Mouse (Mus musculus): ENCODE data around the gene Setd1b. TPM values are rescaled to one million over a fixed set of nuclear protein-coding genes. Genes with fewer than 3 reads are reported as not detected.
"Not testable (repeated sequence)": the region's sequence is repeated elsewhere in the genome, so short reads cannot be mapped to it uniquely, and the experiment has no call there.

Gene Setd1b
- polyA plus RNA-seq, 2 experiments = 2.7 to 3.3 TPM

GRCm38 (mm10) chr5:123201987-123202386 is 60.0 kb downstream of the Setd1b start:
- TF ChIP-seq EP300 (IDR thresholded peaks at IDR 0.05; ENCODE audit: low read depth) (peak; percentile 52), CTCF (IDR thresholded peaks at IDR 0.05; ENCODE audit: low read depth) (no peak)
- H3K4me2 ChIP-seq (ENCODE audit: low read depth) = peak overlapping the region; percentile 13
- ATAC-seq (ENCODE audit: insufficient read depth) (peak; percentile 63), DNase-seq (ENCODE audit: low read depth in 3 of 3, low spot score in 3 of 3) (no peak)
- H3K27me3 ChIP-seq (ENCODE audit: control insufficient read depth, insufficient read depth, low read length) = no peaks in the 10 kb centered on the region
- no peak overlapping the region for H3K4me3 ChIP-seq (ENCODE audit: insufficient read depth in 1 of 2, low read depth in 2 of 2, low read length in 2 of 2)
- peak overlapping the region; percentile 75 for H3K27ac ChIP-seq
- peaks cover 22 to 24% of the 10 kb centered on the region in 2 experiments for H3K4me1 ChIP-seq (replicated peaks; ENCODE audit: control insufficient read depth in 2 of 2, insufficient read depth in 2 of 2, low read length in 1 of 2)
- no peaks in the 10 kb centered on the region for H3K9me3 ChIP-seq (ENCODE audit: control insufficient read depth, low read length)
- WGBS (ENCODE audit: insufficient replicate concordance) = 39% methylated on average over 5 of the region's 5 CpGs
- no peaks in the 10 kb centered on the region for H3K36me3 ChIP-seq (replicated peaks; ENCODE audit: control insufficient read depth, insufficient read depth, low read depth)
- H3K9ac ChIP-seq (replicated peaks) = no peak overlapping the region

- H3K9ac ChIP-seq (replicated peaks); H3K36me3 ChIP-seq (replicated peaks; ENCODE audit: control insufficient read depth, insufficient read depth, low read depth); H3K9me3 ChIP-seq (ENCODE audit: control insufficient read depth, low read length); H3K4me3 ChIP-seq (ENCODE audit: insufficient read depth in 1 of 2, low read depth in 2 of 2, low read length in 2 of 2); ATAC-seq (ENCODE audit: insufficient read depth); DNase-seq (ENCODE audit: low read depth in 3 of 3, low spot score in 3 of 3); H3K4me2 ChIP-seq (ENCODE audit: low read depth); H3K27me3 ChIP-seq (ENCODE audit: control insufficient read depth, insufficient read depth, low read length); H3K27ac ChIP-seq: not testable (repeated sequence)
- peaks cover 22 to 24% of the 10 kb centered on the region in 2 experiments for H3K4me1 ChIP-seq (replicated peaks; ENCODE audit: control insufficient read depth in 2 of 2, insufficient read depth in 2 of 2, low read length in 1 of 2)
- 42% methylated on average over 3 of the region's 4 CpGs for WGBS (ENCODE audit: insufficient replicate concordance)
- TF ChIP-seq CTCF (IDR thresholded peaks at IDR 0.05; ENCODE audit: low read depth) = peak; percentile 61
Observed at GRCm38 (mm10) chr5:123202771-123203170, 60.8 kb downstream of the Setd1b start.

GRCm38 (mm10) chr5:123203591-123203990 is 61.6 kb downstream of the Setd1b start:
- H3K36me3 ChIP-seq (replicated peaks; ENCODE audit: control insufficient read depth, insufficient read depth, low read depth); H3K4me3 ChIP-seq (ENCODE audit: insufficient read depth in 1 of 2, low read depth in 2 of 2, low read length in 2 of 2); DNase-seq (ENCODE audit: low read depth in 3 of 3, low spot score in 3 of 3); H3K4me2 ChIP-seq (ENCODE audit: low read depth); H3K9ac ChIP-seq (replicated peaks); H3K27ac ChIP-seq; ATAC-seq (ENCODE audit: insufficient read depth); H3K9me3 ChIP-seq (ENCODE audit: control insufficient read depth, low read length); H3K27me3 ChIP-seq (ENCODE audit: control insufficient read depth, insufficient read depth, low read length): not testable (repeated sequence)
- WGBS (ENCODE audit: insufficient replicate concordance) = 75% methylated on average over 7 of the region's 7 CpGs
- H3K4me1 ChIP-seq (replicated peaks; ENCODE audit: control insufficient read depth in 2 of 2, insufficient read depth in 2 of 2, low read length in 1 of 2) = peaks cover 22% of the 10 kb centered on the region in 2 experiments

Other genes starting within 250 kb of the Setd1b start
- 8.1 and 10.0 TPM in 2 replicates for gene Kdm2b, start 152.4 kb upstream of the Setd1b start, polyA plus RNA-seq (2012; rRNA removed)
- 11.7 and 12.3 TPM in 2 replicates for gene Kdm2b, start 152.4 kb upstream of the Setd1b start, polyA plus RNA-seq (2014; fragmentation: Nextera tagmentation; extraction: Ambion mirVana)
- gene Orai1, start 127.1 kb upstream of the Setd1b start, polyA plus RNA-seq (2012; rRNA removed) = 7.4 and 9.2 TPM in 2 replicates
- gene Orai1, start 127.1 kb upstream of the Setd1b start, polyA plus RNA-seq (2014; fragmentation: Nextera tagmentation; extraction: Ambion mirVana) = 6.3 and 8.1 TPM in 2 replicates
- not detected in 2 replicates for gene Morn3, start 95.2 kb upstream of the Setd1b start, polyA plus RNA-seq (2012; rRNA removed)
- gene Morn3, start 95.2 kb upstream of the Setd1b start, polyA plus RNA-seq (2014; fragmentation: Nextera tagmentation; extraction: Ambion mirVana) = not detected in 2 replicates
- 17.7 and 19.0 TPM in 2 replicates for gene Tmem120b, start 73.8 kb upstream of the Setd1b start, polyA plus RNA-seq (2012; rRNA removed)
- 18.0 and 18.1 TPM in 2 replicates for gene Tmem120b, start 73.8 kb upstream of the Setd1b start, polyA plus RNA-seq (2014; fragmentation: Nextera tagmentation; extraction: Ambion mirVana)
- 1.8 and 2.1 TPM in 2 replicates for gene Rhof, start 9.5 kb upstream of the Setd1b start, polyA plus RNA-seq (2012; rRNA removed)
- gene Rhof, start 9.5 kb upstream of the Setd1b start, polyA plus RNA-seq (2014; fragmentation: Nextera tagmentation; extraction: Ambion mirVana) = 2.5 and 2.6 TPM in 2 replicates
- 17.4 and 26.6 TPM in 2 replicates for gene Psmd9, start 27.2 kb downstream of the Setd1b start, polyA plus RNA-seq (2012; rRNA removed)
- 51.4 and 55.1 TPM in 2 replicates for gene Psmd9, start 27.2 kb downstream of the Setd1b start, polyA plus RNA-seq (2014; fragmentation: Nextera tagmentation; extraction: Ambion mirVana)
- 28.7 and 29.2 TPM in 2 replicates for gene Hpd, start 40.5 kb downstream of the Setd1b start, polyA plus RNA-seq (2012; rRNA removed)
- 26.7 and 37.0 TPM in 2 replicates for gene Hpd, start 40.5 kb downstream of the Setd1b start, polyA plus RNA-seq (2014; fragmentation: Nextera tagmentation; extraction: Ambion mirVana)
- 0.11 and 0.16 TPM in 2 replicates for gene Wdr66, start 109.9 kb downstream of the Setd1b start, polyA plus RNA-seq (2012; rRNA removed)
- gene Wdr66, start 109.9 kb downstream of the Setd1b start, polyA plus RNA-seq (2014; fragmentation: Nextera tagmentation; extraction: Ambion mirVana) = 0.10 TPM in 1 of 2 replicates, not detected in the other
- 5.0 and 5.6 TPM in 2 replicates for gene Bcl7a, start 201.6 kb downstream of the Setd1b start, polyA plus RNA-seq (2012; rRNA removed)
- 4.6 and 4.9 TPM in 2 replicates for gene Bcl7a, start 201.6 kb downstream of the Setd1b start, polyA plus RNA-seq (2014; fragmentation: Nextera tagmentation; extraction: Ambion mirVana)

Measured in liver, embryonic 14.5 days (tissue).